Mouse (Mus musculus) Patski (cell line): ENCODE results near the gene Crk. TPM values are rescaled to one million over a fixed set of nuclear protein-coding genes. Genes with fewer than 3 reads are reported as not detected.
"Not testable (repeated sequence)": the region's sequence is repeated elsewhere in the genome, so short reads cannot be mapped to it uniquely, and the experiment has no call there.

Experiments
- ATAC-seq: fragments of 100-300 bp; one replicate; pipeline ENCODE4 v1.8.0; 2021
- CTCF ChIA-PET: fragments of 350-600 bp; sonication (Branson Sonifier 250); formaldehyde crosslinking; loops from one replicate; lab custom pipeline; 2022; ENCODE audit warnings: inconsistent platforms; lab: Charles Lee
- POLR2A ChIA-PET: fragments of 350-600 bp; sonication (Branson Sonifier 250); formaldehyde crosslinking; loops from one replicate; lab custom pipeline; 2022; ENCODE audit warnings: antibody characterized with exemption, inconsistent platforms; lab: Charles Lee
- DNase-seq: peaks from one replicate; pipeline ENCODE4 v3.0.0-alpha.2; 2011; ENCODE audit warnings: low read depth, low spot score
- H3K27me3 ChIP-seq: fragments of 371-371 bp; one replicate; pipeline ENCODE4 v1.5.1; 2021
- CTCF ChIP-seq: fragments of 100-300 bp; IDR thresholded peaks from one replicate; pipeline ENCODE4 v1.5.1; 2021
- in situ Hi-C: fragments of 300-500 bp; cut with MboI; formaldehyde crosslinking; loops from 3 replicates; pipeline ENCODE4 v1.11.1; 2018; ENCODE audit warnings: low pct_unique_long_range_greater_than_20kb, mixed read lengths
- polyA plus RNA-seq: library from polyadenylated mRNA; unstranded; gene quantifications from one replicate; pipeline ENCODE4 v1.2.3, GENCODE M21; 2021

Gene Crk
- polyA plus RNA-seq, 1 experiment from 2014 or later = 116 TPM

DNA sequence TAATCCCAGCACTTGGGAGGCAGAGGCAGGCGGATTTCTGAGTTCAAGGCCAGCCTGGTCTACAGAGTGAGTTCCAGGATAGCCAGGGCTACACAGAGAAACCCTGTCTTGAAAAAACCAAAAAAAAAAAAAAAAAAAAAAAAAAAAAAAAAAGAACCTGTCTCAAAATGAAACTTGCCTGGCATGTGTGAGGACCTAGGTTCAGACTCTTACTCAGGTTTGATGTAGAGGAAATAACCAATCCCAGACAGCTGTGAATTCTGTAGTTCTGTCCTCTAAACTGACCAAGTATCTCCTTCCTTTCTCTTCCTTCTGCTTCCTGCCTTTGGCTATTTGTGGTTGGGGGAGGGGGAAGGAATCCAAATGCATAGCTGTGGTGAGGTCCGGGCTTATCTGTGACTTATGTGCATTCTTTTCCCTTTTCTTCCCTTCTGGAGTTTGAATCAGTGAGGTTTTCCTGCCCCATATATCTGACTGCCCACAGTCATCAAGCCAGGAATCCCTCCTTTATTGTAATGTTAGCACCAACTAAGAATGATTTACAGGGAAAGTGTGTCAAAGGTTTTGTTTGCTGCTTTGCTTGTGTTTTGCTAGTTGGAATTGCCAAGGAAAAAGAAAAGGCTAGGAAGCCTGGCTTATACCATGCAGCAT is 8.4 kb downstream of the Crk start:
- CTCF ChIA-PET = interaction anchor here (1.1 kb wide), 1 partner anchor 15 kb away, joined by 4 read pairs; no protein-coding TSS in a partner anchor
- in situ Hi-C loops = no loop called here
- DNase-seq (peak; percentile 53), ATAC-seq (peak; percentile 84)
- POLR2A ChIA-PET = interaction anchor here (1.1 kb wide), 1 partner anchor 26 kb away, joined by 4 read pairs; no protein-coding TSS in a partner anchor
- H3K27me3 ChIP-seq = no peaks in the 10 kb centered on the region
- TF ChIP-seq CTCF = no peak

DNA sequence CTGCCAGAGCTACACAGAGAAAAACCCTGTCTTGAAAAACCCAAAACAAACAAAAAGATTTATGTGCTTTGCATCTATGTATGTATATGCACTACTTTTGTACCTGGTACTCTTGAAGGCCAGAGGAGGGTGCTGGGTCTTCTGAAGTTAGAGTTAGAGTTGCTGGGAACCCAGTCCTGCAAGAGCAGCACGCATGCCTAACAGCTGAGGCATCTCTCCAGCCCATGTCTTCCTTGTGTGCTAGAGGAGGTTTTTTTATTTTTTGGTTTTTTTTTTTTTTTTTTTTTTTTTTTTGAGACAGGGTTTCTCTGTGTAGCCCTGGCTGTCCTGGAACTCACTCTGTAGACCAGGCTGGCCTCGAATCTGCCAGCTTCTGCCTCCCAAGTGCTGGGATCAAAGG is 9.1 kb downstream of the Crk start:
- no peaks in the 10 kb centered on the region for H3K27me3 ChIP-seq
- in situ Hi-C loops = no loop called here
- no peak for DNase-seq
- CTCF ChIA-PET = no interaction called here
- TF ChIP-seq CTCF = no peak
- ATAC-seq = no peak
- POLR2A ChIA-PET = interaction anchor here (0.7 kb wide), 1 partner anchor 14 kb away, joined by 6 read pairs; no protein-coding TSS in a partner anchor

DNA sequence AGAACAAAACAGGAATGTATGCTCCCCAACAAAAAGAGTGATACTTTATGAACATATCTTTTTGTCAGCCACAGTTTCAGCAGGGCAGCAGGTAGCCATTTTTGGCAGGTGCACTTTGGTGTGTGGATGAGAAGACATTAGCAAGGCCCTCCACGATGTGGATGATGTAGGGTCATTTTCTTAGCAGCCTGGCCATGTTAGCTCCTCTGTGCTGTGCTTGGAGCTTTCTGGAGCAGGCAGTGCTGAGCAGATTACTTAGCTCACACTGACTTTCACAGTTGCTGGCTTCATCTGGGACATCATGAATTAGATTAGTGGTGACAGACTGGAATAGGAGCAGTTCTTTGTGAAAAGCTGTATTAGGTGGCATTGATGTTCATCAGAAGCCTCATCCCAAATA is 10.9 kb downstream of the Crk start:
- in situ Hi-C loops = no loop called here
- POLR2A ChIA-PET = interaction anchor here (0.6 to 1.0 kb wide), 3 partner anchors 12 to 281 kb away, joined by 3 to 4 read pairs (median 4); partner anchors contain the start of gene Ywhae
- DNase-seq (no peak), ATAC-seq (no peak)
- CTCF ChIA-PET = no interaction called here
- no peak for TF ChIP-seq CTCF
- no peaks in the 10 kb centered on the region for H3K27me3 ChIP-seq

DNA sequence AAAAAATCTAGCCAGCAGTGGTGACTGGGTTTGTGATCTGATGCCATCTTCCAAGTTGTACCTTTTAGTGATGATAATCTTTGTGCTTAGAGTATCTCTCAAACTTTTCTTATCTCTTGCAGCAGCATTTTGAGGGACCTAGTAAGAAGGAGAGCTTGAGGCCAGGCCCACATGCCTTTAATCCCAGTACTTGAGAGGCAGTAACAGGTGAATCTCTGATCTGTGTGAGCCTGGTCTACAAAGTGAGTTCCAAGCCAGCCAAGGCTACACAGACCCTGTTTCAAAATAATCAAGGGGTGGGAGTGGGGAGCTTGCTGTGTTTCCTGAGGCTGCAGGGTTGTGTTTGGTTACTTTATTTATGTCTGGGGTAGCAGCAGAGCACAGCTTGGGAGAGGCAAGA is 12.0 kb downstream of the Crk start:
- ChIA-PET CTCF (no interaction called here), POLR2A (interaction anchor here (1.0 kb wide), 1 partner anchor 41 kb away, joined by 4 read pairs; the partner anchor contains the start of gene Ywhae)
- no peak for ATAC-seq
- no peaks in the 10 kb centered on the region for H3K27me3 ChIP-seq
- in situ Hi-C loops = no loop called here
- no peak for TF ChIP-seq CTCF
- DNase-seq = no peak

DNA sequence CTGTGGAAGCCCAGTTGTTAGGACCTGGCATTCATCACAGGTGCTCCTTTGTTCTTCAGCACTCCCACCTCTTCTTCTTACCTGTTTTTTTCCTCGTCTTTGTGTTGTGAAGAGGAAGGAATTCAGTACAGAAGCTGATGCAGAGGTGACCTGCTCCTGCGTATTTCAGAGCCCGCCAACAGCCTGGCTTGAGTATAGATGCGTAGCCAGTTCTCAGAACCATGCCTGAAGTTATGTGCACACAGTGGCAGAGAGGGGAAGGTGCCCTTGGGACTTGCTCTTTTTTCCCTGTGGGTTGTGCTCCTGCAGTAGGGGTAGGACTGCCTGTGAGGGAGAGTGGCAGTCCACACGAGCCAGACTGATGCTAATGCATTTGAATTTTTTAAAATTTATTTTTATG is 14.5 kb downstream of the Crk start:
- in situ Hi-C loops = no loop called here
- no peaks in the 10 kb centered on the region for H3K27me3 ChIP-seq
- CTCF ChIA-PET = no interaction called here
- DNase-seq (no peak), ATAC-seq (no peak)
- POLR2A ChIA-PET = no interaction called here
- no peak for TF ChIP-seq CTCF

DNA sequence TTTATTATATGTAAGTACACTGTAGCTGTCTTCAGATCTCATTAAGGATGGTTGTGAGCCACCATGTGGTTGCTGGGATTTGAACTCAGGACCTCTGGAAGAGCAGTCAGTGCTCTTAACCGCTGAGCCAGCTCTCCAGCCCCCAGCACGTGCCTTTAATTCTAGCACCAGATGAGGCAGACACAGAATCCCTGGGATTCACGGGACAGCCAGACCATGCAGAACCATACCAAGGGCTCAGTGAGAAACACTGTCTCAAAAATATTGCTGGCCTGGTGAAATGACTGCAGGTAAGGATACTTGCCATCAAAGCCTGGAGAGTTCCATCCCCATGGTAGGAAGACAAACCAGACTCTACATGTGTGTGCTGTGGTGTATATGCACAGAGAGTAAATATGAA is 18.4 kb downstream of the Crk start:
- in situ Hi-C loops, DNase-seq, ATAC-seq, H3K27me3 ChIP-seq: not testable (repeated sequence)
- ChIA-PET POLR2A (interaction anchor here (0.6 kb wide), 1 partner anchor 138 kb away, joined by 3 read pairs; no protein-coding TSS in a partner anchor), CTCF (interaction anchor here (1.4 kb wide), 1 partner anchor 10 kb away, joined by 5 read pairs; no protein-coding TSS in a partner anchor)

DNA sequence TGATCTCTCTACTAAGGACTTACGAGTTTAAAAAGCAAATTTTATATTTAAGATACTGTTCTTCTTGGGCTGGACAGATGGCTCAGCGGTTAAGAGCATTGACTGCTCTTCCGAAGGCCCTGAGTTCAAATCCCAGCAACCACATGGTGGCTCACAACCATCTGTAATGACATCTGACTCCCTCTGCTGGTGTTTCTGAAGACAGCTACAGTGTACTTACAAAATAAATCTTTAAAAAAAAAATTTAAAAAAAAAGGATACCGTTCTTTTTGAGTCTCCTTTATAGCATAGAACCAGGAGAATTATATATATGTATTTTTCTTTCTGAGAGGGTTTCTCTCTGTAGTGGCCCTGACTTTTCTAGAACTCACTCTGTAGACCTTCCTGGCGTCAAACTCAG is 21.5 kb downstream of the Crk start:
- POLR2A ChIA-PET = interaction anchor here (0.8 kb wide), 1 partner anchor 21 kb away, joined by 3 read pairs; no protein-coding TSS in a partner anchor
- H3K27me3 ChIP-seq = no peaks in the 10 kb centered on the region
- peak; percentile 55 for TF ChIP-seq CTCF
- in situ Hi-C loops = no loop called here
- no peak for ATAC-seq
- CTCF ChIA-PET = interaction anchor here (1.0 to 1.7 kb wide), 2 partner anchors 9 to 31 kb away, joined by 3 to 5 read pairs; no protein-coding TSS in a partner anchor
- no peak for DNase-seq

DNA sequence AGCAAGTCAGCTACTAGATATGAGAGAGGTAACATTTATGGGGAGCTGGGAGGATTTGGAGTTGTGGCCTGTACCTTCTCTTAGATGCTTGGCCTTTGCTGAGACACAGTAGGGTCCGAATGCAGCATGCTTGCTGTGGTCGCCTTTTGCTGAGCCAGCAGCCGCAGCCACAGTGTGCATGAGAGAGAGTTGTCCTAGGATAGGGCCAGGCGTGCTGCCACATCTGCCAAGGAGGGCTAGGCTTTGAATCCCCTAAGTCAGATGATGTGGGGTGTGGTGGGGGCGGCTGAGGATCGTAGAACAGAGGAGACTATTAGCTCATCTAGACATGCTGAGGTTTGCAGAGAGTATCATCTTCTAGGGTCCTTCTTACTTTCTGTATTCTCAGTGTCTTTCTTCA is 23.7 kb downstream of the Crk start:
- in situ Hi-C loops = no loop called here
- TF ChIP-seq CTCF = no peak
- no peaks in the 10 kb centered on the region for H3K27me3 ChIP-seq
- no peak for ATAC-seq
- POLR2A ChIA-PET = no interaction called here
- no peak for DNase-seq
- CTCF ChIA-PET = interaction anchor here (1.1 to 1.2 kb wide), 2 partner anchors 15 to 71 kb away, joined by 3 to 4 read pairs; no protein-coding TSS in a partner anchor

DNA sequence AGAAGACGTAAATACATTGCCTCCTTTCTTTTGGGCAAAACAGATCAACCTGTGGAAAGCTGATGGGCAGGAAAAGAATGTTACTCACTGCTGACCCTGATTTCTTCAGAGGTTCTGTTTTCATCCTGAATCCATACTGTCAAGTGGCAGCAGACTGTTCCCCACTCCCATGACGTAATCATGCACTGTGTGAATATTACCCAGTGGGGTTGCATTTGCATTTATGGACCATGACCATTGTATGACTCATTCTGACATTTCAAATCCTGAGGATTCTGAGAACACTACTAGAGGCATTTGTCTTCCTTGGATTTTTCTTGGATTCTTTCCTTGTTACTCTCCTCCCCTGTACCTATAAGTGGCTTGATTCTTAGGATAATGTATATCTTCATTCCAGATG is 24.7 kb downstream of the Crk start:
- ATAC-seq (no peak), DNase-seq (no peak)
- H3K27me3 ChIP-seq = no peaks in the 10 kb centered on the region
- in situ Hi-C loops = no loop called here
- no peak for TF ChIP-seq CTCF
- CTCF ChIA-PET = no interaction called here
- POLR2A ChIA-PET = no interaction called here

DNA sequence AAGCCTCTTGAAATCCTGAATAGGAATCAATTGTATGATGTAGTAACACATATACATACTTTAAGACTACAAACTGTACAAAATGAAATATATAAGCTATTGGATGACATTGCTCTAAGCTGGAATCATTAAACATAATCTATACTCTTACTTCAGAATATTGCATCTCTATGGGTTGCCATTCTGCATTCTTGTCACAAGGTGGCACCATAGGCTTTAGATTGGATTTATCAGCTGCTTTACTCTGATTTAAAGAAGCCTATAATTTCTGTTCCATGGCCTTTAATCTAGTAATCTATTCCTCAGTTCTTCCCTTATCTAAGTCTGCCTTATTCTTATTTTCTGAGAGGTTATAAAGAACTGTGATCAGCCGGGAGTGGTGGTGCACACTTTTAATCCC is 34.9 kb downstream of the Crk start:
- DNase-seq = no peak

DNA sequence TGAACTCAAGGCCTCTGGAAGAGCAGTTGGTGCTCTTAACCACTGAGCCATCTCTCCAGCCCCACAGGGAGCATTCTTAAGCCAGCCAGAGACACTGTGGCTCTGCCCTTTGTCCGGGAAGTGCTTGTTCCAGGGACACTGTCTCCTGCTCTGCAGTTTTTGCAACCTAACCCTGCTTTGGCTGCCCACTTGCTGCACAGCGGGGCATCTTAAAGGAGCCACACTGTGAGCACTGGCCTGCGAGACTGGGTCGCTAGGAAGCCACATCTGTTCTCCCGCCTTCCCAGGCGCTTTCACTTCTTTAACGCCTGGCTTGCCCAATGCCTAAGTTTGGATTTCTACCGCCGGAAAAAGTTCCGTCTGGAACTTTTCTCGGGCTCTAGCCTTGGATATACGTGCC is 36.5 kb downstream of the Crk start:
- ChIA-PET POLR2A (no interaction called here), CTCF (no interaction called here)
- no peaks in the 10 kb centered on the region for H3K27me3 ChIP-seq
- DNase-seq (no peak), ATAC-seq (no peak)
- no peak for TF ChIP-seq CTCF
- in situ Hi-C loops = no loop called here

More for the DNA sequence above, 34.9 kb downstream of the Crk start:
- ChIA-PET CTCF (interaction anchor here (0.7 to 0.9 kb wide), 2 partner anchors 9 to 14 kb away, joined by 3 read pairs; no protein-coding TSS in a partner anchor), POLR2A (interaction anchor here (0.5 to 0.7 kb wide), 2 partner anchors 19 to 58 kb away, joined by 3 to 4 read pairs; partner anchors contain the start of gene Ywhae)
- H3K27me3 ChIP-seq = no peaks in the 10 kb centered on the region
- peak; percentile 54 for TF ChIP-seq CTCF
- in situ Hi-C loops = no loop called here
- ATAC-seq = no peak
